Mouse (Mus musculus) Muller cell, postnatal 12 days (primary cell): ENCODE measurements around the gene Smr3a.

Experiments used
- DNase-seq: peaks from one replicate; pipeline ENCODE4 v3.0.0-alpha.2; 2015; ENCODE audit errors: inconsistent ontology term

Gene Smr3a

GRCm38 (mm10) chr5:88002249-88002648, at the start of gene Smr3a:
Gene Smr3a (plus strand): TSS chr5:88002549.
- DNase-seq, result no peak

GRCm38 (mm10) chr5:87969201-87969600, 33.1 kb upstream of the Smr3a start, which contains the start of the genes 2310003L06Rik and Gm28434:
Gene 2310003L06Rik (plus strand): TSS chr5:87969459.
Gene Gm28434 (plus strand): TSS chr5:87969517.
- no peak for DNase-seq

GRCm38 (mm10) chr5:87979139-87979538, 23.2 kb upstream of the Smr3a start, which contains the start of gene Cabs1:
Gene Cabs1 (plus strand): TSS chr5:87979439.
- no peak for DNase-seq

GRCm38 (mm10) chr5:87982468-87983214, 19.7 kb upstream of the Smr3a start:
- no peak for DNase-seq

- no peak for DNase-seq
Measured at GRCm38 (mm10) chr5:88005241-88005640, 2.9 kb downstream of the Smr3a start.
